Mouse (Mus musculus) kidney, adult 2 months (tissue): ENCODE data around the gene Crb3.

Experiments
- CTCF ChIP-seq: fragments of 200-500 bp; conservative IDR thresholded peaks from 2 replicates; pipeline ENCODE4 v1.5.1; 2011; ENCODE audit warnings: low read depth, mild to moderate bottlenecking, control low read depth, low read length, moderate library complexity, mixed read lengths; ENCODE audit not compliant: insufficient read depth, insufficient read length
- POLR2A ChIP-seq: fragments of 200-500 bp; IDR thresholded peaks from one replicate; pipeline ENCODE4 v1.6.1; 2011; ENCODE audit warnings: low read depth, low read length, control low read depth

DNA sequence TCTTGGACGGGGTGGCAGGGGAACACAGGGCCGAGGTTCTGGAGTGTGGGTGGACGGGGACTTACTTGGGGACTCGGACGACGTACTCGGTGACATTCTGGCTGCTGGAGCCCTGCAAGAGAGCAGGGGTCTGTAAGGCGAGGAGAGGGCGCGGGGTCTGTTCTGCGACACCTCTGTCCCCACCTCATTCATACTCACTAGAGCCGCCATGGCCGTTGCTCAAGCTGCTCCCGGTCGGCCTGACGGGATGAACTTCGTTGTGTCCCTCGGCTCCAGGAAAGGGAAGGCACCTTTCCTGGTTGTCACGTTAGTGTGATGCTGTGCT is 48.0 kb upstream of the Crb3 start:
- TF ChIP-seq POLR2A (no peak), CTCF (no peak)
